Mouse (Mus musculus): ENCODE results near the gene Nfkbie.
A peak's percentile ranks its signal among the peaks of the same experiment; 100 is the strongest.

Nfkbie gene

GRCm38 (mm10) chr17:45563655-45564530 is 8.4 kb downstream of the Nfkbie start, which contains the start of gene Slc35b2:
Gene Slc35b2, plus strand, starts transcription at chr17:45563874.
- peak; percentile 81 to 82 for DNase-seq

DNA sequence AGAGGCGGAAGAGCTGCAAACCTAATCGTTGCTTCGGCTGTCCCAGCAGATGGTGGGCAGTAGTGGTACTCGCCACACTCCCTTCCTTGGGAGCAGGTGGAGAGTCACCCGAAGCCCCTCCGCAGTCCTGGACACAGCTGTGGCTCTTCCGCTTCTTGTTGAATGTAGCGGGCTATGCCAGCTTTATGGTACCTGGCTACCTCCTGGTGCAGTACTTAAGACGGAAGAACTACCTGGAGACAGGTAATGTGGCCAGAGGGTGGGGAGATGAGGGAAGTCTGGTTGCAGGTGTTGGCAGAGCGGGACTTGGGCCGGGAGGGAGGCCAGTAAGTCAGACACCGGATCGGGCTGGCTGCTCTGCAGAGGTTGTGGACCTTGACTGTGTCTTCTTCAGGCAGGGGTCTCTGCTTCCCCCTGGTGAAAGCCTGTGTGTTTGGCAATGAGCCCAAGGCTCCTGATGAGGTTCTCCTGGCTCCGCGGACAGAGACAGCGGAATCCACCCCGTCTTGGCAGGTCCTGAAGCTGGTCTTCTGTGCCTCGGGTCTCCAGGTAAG is 9.1 kb downstream of the Nfkbie start:
- no peak for DNase-seq

DNA sequence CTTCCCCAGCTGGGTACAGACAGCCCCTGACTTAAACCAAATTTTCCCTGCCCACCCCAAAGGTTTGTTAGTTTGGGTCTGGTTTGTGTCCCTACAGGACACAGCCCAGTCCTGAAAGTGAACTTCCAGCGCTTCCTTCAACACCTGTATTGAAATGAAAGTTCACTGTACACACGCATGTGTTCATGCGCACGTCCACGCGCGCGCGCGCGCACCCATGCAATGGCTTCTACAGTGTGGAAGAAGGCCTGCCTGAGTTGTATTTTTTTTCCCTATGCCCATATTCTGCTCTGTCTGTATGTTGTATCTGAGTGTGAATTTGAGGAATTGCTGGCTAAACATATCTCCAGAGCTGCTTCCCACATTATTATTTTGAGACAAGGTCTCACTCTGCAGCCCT is 9.6 kb downstream of the Nfkbie start:
- no peak for DNase-seq

DNA sequence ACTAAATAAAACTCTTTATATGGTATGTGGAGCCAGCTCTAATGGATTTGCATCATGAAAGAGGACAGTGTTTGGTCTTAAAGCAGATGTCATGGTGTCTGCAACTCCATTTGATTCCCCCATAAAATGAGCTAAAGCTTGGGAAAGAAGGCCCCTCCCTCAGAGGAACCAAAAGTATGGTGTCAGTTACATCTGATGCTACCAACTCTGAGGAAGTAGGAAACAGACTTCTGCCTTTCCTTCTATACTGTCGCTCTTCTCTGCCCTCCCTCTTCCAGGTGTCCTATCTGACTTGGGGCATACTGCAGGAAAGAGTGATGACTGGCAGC is 10.5 kb downstream of the Nfkbie start:
- DNase-seq = no peak

- DNase-seq = no peak
Measured at GRCm38 (mm10) chr17:45566360-45567161, 11.1 kb downstream of the Nfkbie start.

GRCm38 (mm10) chr17:45567162-45567601 is 11.7 kb downstream of the Nfkbie start:
- no peak for DNase-seq

GRCm38 (mm10) chr17:45568990-45569389 is 13.5 kb downstream of the Nfkbie start:
- DNase-seq = no peak

DNA sequence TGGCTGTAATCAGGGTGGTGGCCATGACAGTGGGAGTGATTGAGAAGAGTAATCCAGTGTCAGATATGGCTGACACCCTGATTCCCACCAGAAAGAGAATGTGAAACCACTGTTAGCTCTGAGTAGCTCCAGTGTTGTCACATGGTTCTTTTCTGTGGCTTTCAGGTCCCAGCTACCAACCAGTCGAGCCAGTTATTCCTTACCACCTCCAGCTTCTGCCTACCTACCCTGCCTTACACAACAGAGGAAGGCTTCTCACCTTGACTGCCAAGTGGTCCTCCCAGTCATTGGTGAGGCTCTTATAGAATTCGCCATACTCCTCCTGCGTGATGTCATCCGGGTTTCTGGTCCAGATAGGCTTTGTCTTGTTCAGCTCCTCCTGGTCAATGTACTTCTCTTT is 14.5 kb downstream of the Nfkbie start:
- no peak for DNase-seq

DNA sequence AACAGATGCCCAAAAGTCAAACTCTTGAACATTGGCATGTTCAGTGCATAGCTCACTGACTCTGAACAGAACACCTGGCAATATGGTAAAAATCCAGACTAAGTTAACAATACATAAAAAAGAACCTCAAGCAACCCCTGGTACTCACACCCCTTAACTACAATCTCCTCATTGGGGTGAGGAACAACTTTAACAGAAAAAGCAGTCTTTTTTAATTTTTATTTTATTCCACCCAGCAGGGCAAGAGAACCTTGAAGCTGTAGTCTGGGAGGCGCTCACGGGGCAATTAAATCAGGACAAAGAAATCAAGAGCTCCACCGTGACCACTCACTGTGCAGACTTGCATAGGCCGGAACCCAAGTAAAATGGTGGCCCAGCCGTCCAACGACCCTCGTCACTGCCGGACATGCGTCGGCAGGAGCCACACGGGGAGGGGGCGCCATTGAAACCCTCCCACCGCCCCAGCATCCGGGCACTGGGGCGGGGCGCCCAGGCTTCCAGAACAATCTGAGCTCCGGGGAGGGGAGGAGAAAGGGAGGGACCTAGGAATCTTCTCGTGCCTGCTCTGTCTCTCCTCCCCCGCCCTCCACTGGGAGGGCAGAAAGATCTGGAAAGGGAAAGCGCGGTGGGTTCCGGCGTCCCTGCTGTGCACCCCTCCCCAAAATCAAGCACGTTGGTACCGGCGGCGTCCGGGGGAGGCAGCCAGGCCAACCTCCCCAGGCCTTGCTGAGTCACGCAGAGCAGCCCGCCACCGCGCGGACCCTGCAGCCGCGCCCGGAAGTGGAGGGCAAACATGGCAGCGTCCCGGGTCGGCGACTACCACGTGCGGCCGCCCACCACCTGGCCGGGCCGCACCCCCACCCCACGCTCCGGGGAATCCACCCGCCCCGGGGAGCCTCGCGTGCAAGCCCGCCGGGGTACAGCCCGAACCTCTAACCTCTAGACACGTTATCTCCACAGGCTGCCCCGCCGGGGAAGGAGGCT is 16.9 kb downstream of the Nfkbie start:
- peak; percentile 65 to 75 for DNase-seq

DNA sequence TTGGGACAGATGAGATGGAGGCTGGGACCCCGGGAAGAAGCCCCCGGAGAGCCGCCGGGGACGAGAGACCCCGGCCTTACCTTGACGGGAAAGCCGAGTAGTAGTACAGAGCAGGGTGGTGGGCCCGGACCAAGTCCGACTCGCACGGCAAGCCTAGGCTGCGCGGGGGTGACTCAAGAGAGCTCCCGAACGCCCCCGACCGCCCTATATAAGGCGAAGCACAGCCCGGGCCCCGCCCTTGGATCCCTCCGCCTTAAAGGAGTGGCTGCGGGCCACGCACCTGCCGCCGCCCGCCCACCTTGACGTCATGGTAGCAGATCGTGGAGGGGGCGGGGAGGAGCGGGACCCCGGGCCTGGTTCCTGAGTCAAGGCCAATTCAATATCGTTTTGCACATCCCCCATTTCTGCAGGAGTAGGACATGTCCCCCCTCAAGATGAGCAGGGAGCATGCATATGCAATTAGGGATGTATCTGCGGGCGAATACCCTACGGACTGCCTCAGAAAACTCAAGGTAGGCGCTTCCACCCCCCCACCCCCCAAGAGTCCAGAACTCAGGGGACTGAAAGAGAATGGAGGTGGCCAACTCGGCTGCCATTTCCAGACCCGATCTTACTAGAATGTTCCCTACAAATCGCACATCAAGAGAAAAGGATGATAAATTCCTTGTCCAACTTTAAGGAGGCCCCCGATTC is 17.7 kb downstream of the Nfkbie start, which contains the start of gene Hsp90ab1:
Hsp90ab1 (minus strand) TSS at position 185 of the 693 bp plus-strand sequence.
- peak; percentile 98 to 99 for DNase-seq

DNA sequence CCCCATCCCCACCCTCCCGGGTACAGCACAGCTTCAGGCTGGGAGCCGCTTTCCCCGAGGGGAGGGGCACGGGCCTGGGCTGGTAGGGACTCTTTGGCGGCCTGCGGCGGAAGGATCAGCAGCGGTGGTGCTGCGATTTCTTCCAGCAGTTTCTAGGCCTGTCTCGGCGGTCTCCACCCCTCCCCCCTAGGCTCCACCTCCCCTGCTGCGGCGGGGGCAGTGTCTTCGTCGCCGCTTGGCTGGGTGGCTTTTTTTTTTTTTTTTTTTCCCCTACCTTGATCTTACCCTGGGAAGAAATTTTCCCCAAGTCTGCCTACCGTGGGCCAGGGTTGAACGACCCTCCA is 18.2 kb downstream of the Nfkbie start:
- peak; percentile 95 to 97 for DNase-seq

DNA sequence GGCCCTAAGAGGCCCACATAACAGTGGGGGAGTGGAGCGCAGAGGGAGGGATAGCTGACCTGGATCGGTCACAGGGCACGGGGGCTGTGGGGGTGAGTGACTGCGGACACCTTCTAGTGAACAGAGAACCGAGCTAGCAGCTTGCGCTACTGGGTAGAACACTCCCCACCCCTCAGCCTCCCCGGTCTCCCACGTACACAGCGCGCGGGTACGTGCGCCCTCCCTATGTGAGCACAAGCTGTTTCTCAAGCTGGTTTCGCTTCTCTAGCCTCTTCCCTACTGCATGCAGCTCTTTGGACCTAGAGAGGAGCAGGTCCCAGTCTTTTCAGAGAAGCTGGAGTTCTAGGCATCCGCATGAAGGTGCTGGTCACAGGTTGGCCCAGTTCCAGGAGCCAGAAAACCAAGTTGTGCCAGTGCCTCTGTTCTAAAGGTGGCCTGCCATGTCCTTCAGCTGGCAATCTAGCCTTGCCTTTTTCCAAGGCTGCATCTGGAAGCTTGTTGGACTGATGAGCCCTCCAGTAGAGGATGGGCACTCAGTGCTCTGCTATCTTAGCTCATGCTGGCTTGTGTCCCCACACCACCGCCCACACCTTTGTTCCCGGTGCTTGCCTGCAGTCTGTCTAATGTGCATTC is 18.7 kb downstream of the Nfkbie start:
- DNase-seq = peak; percentile 71 to 83

GRCm38 (mm10) chr17:45575123-45575897 is 19.8 kb downstream of the Nfkbie start:
- DNase-seq = no peak

DNA sequence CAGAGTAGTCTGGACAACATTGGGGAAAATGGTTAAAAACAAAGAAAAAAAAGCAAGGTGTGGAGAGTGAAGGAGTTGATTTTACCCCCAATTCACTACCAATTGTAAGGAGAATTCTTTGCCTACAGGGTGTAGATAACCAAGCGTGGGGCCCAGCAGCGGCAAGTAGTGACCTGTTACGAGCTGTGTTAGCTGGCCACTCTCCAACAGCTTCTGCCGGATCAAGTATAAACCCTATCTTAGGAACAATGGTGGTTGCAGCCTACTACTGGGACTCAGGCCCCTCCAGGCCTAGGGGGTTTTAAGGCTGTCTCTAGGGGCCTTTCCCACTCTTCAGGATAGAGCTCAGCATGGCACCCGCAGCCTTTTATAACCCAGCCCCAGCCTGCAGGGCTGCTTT is 22.7 kb downstream of the Nfkbie start:
- no peak for DNase-seq

DNA sequence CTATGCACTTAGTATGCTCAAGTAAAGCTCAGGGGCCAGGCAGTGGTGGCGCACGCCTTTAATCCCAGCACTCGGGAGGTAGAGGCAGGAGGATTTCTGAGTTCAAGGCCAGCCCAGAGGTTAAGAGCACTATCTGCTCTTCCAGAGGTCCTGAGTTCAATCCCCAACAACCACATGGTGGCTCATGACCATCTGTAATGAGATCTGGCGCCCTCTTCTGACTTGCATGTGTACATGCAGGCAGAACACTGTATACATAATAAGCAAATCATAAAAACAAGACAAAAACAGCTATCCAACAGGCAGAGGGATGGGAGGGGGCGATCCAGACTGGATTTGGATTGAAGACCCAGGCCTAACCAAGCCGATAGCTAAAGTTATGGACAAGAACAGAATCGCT is 23.3 kb downstream of the Nfkbie start:
- DNase-seq = no peak

DNA sequence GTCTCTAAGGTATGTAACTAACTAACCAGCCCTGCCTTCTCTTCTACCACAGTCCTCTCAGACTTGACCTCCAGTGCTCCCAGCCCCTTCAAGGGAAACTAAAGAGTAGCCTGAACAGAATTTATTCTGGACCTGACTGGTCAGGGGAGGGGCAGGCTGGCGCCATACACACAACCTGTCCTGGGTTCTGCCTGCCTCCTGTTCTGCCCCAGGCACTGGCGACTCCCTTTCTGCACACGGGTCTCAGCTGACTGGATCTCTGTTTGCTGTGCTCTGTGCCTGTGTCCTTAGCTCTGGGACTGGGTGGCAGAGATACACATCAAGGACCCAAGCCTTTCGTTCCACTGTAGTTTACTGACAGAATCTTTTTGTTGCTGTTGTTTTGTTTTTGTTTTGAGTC is 24.1 kb downstream of the Nfkbie start:
- DNase-seq = no peak

DNA sequence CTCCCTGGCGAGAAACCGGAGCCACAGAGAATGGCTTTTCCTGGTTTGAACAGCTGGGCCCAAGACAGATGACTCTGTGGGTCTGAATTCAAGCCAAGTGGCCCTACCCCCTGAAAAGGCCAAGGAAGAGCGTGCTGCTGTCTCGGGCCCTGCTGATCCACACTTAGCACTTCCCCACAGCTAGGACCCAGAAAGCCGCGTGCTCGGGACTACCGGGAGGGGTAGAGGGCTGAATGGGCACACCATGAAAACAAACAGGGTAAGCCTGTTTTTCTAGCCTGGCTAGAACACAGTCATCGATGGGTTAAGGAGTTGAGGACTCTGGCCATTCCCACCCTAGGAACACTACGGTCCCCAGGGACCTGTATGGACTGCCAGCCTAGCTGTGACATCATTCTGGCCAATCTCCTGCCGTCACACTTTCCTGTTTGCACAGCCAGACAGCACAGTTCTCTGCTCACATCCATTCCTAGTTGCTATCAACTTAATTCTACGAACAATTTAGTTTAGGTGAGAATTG is 25.5 kb downstream of the Nfkbie start:
- DNase-seq = no peak

DNA sequence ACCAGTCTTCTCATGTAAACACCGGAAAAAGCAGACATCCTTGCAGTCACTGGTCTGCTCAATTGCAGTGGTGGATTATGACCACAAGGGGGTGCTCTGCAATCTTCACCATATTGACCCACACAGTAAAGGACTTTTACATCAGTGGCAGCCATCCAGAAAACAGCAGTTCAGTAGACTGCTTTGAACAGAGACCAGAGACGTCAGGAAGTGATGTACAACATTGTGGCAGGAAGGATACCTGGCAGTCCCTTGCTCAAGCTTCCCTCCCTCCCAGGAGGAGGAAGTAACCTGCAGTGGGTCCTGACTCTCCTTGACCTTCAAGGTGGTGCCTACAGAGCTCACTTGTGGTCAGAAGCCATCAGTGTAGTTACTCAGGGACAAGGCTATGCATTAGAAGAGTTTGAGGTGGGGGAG is 26.1 kb downstream of the Nfkbie start:
- peak in 1 of 2 experiments; percentile 50 for DNase-seq

GRCm38 (mm10) chr17:45582188-45582587 is 26.7 kb downstream of the Nfkbie start:
- no peak for DNase-seq

- no peak for DNase-seq
Measured at GRCm38 (mm10) chr17:45582715-45583355, 27.3 kb downstream of the Nfkbie start.

Data from thymus, adult 18-20 months (tissue).